Mouse (Mus musculus): ENCODE data around the gene Acp7.
"Not testable (repeated sequence)": the region's sequence is repeated elsewhere in the genome, so short reads cannot be mapped to it uniquely, and the experiment has no call there.

Acp7 gene

DNA sequence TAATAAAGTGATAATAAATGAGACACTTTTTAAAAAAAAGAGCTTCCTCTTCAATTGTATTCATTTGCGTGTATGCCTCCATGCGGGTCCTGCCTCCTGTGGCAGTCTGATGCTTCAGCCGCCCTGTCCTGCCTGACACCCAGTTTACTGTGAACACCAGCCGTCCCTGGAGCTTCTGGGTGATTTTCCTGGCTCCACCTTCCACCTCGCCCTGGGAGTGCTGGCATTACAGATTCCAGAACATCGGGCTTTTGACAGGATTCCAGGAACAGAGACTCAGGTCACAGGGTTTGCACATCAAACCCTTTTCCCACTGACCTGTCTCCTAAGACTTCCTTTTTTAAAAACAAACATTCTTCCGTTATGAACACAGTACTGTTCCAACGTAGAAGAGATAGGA lies 6.4 kb upstream of the Acp7 start:
- no peak for DNase-seq (ENCODE audit: low read depth, low spot score)
- Histone ChIP-seq H3K36me3 (ENCODE audit: control insufficient read depth, insufficient read depth, low read length, poor library complexity, severe bottlenecking) (no peaks in the 10 kb centered on the region; the same call in 1 of the 2 replicates), H3K27me3 (ENCODE audit: control insufficient read depth, insufficient read depth, low read length, poor library complexity, severe bottlenecking) (no peaks in the 10 kb centered on the region)

DNA sequence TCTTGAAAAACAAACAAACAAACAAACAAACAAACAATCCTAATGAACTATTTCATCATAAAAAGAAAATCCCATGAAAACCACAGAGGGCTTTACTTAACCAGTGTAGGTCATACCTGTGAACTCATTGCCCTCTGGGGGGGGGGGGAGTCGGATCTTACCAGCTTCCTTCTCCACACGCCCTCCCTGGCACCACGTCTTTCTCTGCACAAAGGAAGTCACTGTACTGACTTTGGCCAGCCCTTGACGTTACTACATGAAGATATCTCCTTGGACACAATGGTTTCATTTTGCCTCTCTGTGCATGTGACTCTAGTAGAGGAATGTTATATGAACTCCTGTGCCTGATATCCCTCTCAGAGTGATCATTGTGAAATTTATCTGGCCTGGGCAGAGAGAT lies 3.0 kb upstream of the Acp7 start:
- H3K36me3 ChIP-seq (ENCODE audit: control insufficient read depth, insufficient read depth, low read length, poor library complexity, severe bottlenecking), result no peaks in the 10 kb centered on the region
- no peaks in the 10 kb centered on the region for H3K27me3 ChIP-seq (ENCODE audit: control insufficient read depth, insufficient read depth, low read length, poor library complexity, severe bottlenecking)
- DNase-seq (ENCODE audit: low read depth, low spot score), result no peak

DNA sequence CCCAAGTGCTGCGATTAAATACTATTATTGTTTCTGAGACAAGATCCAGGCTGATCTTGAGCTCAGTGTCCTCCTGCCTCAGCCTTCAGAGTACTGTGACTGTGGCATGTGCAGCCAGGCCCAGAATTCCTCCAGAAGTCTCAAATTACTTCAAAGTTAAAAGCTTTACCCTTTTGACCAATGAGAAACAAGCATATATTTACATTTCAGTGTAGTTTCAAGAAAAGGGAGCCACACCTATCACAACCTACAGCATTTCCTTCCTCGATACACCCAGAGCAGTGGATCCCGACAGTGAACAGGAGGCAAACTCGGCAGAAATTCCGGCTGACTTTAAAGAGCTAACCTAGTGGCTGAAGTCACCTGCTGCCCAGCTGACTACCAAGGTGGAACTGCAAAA lies 6.3 kb downstream of the Acp7 start:
- Histone ChIP-seq H3K36me3 (ENCODE audit: control insufficient read depth, insufficient read depth, low read length, poor library complexity, severe bottlenecking) (no peaks in the 10 kb centered on the region), H3K27me3 (ENCODE audit: control insufficient read depth, insufficient read depth, low read length, poor library complexity, severe bottlenecking) (no peaks in the 10 kb centered on the region; the same call in 1 of the 2 replicates)
- no peak for DNase-seq (ENCODE audit: low read depth, low spot score)

DNA sequence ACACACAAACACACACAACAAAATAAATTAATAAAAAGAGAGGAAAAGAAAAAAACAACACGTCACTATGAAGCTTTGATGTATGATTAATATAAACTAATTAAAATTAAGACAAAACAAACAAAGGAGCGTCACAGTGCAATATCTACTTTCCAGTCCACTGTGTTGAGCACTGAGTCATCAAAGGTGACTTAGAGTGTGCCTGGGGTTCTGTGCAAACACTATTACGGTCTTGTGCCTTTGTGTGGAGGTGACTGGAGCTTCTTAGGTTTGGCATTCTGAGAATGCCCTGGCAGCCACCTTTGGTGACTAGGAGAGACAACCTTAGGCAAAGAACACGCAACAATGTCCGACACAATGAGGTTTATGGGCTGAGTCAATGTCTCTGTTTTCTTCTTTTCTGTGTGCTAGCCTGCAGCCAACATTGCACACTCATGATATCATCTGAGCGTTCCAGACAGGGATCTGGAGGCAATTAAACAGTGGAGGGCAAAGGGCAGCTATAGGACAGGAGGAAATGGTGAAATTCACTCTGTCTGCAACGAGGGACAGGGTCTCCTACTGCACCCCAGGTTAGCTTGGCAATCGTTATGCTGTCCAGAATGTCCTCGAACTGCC lies 11.9 kb downstream of the Acp7 start:
- DNase-seq (ENCODE audit: low read depth, low spot score), result no peak
- no peaks in the 10 kb centered on the region; the same call in 1 of the 2 replicates for H3K27me3 ChIP-seq (ENCODE audit: control insufficient read depth, insufficient read depth, low read length, poor library complexity, severe bottlenecking)
- no peaks in the 10 kb centered on the region for H3K36me3 ChIP-seq (ENCODE audit: control insufficient read depth, insufficient read depth, low read length, poor library complexity, severe bottlenecking)

DNA sequence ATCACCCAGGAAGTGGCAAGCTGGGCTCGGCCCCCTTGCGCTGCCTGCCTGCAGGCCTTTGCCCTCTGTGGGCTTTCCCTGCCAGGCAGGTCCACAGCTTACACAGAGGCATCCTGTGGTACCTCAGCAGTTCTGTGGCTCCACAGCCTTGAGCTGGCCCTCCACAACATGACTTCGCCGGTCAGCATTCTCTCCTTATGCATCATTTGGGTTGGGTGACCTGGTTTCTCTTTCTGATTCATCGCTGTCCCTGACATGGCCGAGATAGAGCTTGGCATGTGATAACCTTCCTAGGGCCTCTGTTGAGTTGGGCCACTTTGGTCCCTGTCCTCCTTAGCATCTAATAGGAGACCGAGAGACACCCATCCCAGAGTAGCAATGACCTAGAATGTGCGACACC lies 25.2 kb downstream of the Acp7 start:
- DNase-seq (ENCODE audit: low read depth, low spot score), result no peak
- Histone ChIP-seq H3K36me3 (ENCODE audit: control insufficient read depth, insufficient read depth, low read length, poor library complexity, severe bottlenecking) (no peaks in the 10 kb centered on the region), H3K27me3 (ENCODE audit: control insufficient read depth, insufficient read depth, low read length, poor library complexity, severe bottlenecking) (no peaks in the 10 kb centered on the region)

DNA sequence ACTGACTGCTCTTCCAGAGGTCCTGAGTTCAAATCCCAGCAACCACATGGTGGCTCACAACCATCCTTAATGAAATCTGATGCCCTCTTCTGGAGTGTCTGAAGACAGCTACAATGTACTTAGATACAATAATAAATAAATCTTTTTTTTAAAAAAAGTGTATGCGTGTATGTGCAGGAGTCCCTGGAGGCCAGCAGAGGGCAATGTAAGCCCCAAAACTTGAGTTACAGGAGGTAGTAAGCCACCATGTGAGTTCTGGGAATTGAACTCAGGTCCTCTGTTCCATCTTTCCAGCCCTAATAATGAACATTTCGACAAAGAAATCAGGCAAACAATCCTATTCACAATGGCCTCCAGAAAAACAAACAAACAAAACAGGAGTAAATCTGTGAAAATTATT lies 27.3 kb downstream of the Acp7 start:
- not testable (repeated sequence) for H3K27me3 ChIP-seq (ENCODE audit: control insufficient read depth, insufficient read depth, low read length, poor library complexity, severe bottlenecking); H3K36me3 ChIP-seq (ENCODE audit: control insufficient read depth, insufficient read depth, low read length, poor library complexity, severe bottlenecking)
- peak; percentile 30 for DNase-seq (ENCODE audit: low read depth, low spot score)

DNA sequence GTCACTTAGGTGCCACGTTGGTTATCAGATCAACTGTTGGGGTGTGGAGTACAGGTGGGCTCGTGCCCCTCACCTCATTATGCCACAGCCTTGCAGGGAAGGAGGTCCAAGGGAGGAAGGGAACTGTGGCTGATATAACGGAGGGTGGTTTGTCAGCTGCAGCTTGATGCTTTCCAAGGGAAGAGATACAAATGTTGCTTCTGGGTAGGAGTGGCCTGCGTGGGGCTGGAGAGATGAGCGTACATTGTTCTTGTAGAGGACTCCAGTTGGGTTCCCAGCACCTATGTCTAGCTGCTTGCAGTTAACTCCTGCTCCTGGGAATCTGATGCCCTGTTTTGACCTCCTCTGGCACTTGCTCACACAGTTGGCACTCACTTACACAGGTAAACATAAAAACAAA lies 28.0 kb downstream of the Acp7 start:
- Histone ChIP-seq H3K27me3 (ENCODE audit: control insufficient read depth, insufficient read depth, low read length, poor library complexity, severe bottlenecking) (no peaks in the 10 kb centered on the region), H3K36me3 (ENCODE audit: control insufficient read depth, insufficient read depth, low read length, poor library complexity, severe bottlenecking) (no peaks in the 10 kb centered on the region)
- no peak for DNase-seq (ENCODE audit: low read depth, low spot score)

DNA sequence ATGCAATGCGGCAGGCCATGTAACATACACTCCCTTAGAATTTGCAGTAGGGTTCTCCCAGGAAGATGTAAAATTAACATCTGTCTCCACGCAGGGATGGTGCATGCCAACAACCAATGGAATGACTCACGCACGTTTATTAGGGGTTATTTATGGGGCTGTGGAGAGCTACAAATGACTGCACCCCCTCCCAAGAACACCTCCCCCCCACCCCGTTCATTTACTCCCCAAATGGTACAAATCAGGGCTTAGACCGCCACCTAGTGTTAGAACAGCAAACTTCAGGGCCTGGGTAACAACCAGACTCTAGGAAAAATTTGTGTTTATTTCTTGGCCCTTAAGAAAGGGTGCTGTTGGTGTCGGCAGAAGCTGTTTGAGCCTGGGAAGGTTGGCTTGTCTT lies 29.5 kb downstream of the Acp7 start:
- Histone ChIP-seq H3K27me3 (ENCODE audit: control insufficient read depth, insufficient read depth, low read length, poor library complexity, severe bottlenecking) (no peaks in the 10 kb centered on the region), H3K36me3 (ENCODE audit: control insufficient read depth, insufficient read depth, low read length, poor library complexity, severe bottlenecking) (no peaks in the 10 kb centered on the region)
- DNase-seq (ENCODE audit: low read depth, low spot score), result peak; percentile 82

DNA sequence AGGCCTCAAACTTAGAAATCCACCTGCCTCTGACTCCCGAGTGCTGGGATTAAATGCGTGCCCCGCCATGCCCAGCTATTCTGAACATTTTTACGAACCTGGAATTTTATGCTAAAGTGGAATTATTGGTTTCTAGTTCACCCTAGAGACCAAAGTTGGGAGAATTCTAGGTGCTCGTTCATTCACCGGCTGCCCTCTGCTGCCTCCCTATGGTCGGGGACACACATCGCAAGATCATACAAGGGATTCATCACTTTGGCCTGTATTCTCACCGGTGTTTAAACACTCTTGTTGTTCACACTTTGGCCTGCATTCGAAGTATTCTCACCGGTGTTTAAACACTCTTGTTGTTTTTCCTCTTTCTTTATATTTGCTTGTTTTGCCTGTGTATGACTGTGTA lies 30.1 kb downstream of the Acp7 start:
- Histone ChIP-seq H3K36me3 (ENCODE audit: control insufficient read depth, insufficient read depth, low read length, poor library complexity, severe bottlenecking) (no peaks in the 10 kb centered on the region), H3K27me3 (ENCODE audit: control insufficient read depth, insufficient read depth, low read length, poor library complexity, severe bottlenecking) (no peaks in the 10 kb centered on the region)
- peak; percentile 82 for DNase-seq (ENCODE audit: low read depth, low spot score)

DNA sequence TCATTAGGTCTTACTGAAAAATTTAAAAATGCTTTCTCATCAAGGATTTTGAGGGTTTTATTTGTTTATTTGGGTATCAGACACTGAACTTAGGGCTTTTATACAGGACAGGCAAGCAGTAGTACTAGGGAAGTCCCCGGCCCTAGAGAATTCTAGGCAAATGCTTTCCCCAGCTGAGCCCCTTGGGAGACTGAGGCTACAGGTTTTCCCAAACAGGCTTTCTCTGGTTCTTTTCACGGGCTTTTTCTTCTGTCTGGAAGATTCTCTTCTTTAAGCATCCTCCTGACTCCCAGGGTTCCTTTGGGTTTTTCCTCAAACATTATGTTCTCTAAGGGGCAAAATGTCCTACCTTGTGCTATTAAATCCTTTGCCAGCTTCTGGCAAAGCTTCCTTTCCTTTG lies 32.2 kb downstream of the Acp7 start:
- no peak for DNase-seq (ENCODE audit: low read depth, low spot score)
- H3K36me3 ChIP-seq (ENCODE audit: control insufficient read depth, insufficient read depth, low read length, poor library complexity, severe bottlenecking), result no peaks in the 10 kb centered on the region
- no peaks in the 10 kb centered on the region for H3K27me3 ChIP-seq (ENCODE audit: control insufficient read depth, insufficient read depth, low read length, poor library complexity, severe bottlenecking)

DNA sequence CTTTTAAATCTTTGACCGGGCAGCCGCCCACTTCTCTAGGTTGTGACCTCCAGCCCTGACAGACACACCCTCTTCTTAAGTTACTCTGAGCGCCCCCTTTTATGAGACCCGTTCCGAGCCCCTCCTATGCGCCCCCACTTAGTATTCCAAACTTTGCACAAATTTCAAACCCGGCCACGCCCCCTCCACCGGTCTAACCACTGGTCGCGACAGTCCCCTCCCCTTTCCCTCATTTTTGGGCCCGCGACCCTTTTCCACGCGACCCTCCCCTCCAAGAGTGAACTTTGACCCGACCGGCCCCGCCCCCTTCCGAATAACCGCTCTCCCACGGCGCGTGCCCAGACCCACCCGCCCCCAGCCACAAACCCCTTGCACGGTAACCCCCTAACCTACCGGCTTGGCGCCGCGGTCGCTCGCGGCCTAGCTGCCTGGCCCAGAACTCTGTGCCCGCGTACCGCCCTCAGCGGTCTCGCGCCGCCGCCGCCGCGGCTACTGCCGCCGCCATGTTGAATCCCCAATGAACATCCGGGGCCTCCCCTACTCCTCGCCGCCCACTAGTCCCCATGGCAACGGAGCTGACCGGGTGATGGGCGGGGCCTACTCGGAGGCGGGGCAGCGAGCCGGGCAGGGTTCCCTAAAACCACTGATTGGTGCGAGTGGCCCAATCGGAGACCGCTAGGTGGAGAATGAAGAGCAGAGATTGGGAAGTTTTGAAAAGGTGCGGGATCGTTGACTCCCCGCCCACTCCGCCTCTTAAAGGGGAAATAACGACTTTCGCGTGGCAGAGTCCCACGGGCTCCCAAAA lies 33.3 kb downstream of the Acp7 start, which contains the start of the genes Samd4b and Pak4:
TSS of gene Samd4b (minus strand) at position 503 of the 805 bp plus-strand sequence.
TSS of gene Pak4 (minus strand) at position 544 of the 805 bp plus-strand sequence.
- DNase-seq (ENCODE audit: low read depth, low spot score), result peak; percentile 99
- H3K36me3 ChIP-seq (ENCODE audit: control insufficient read depth, insufficient read depth, low read length, poor library complexity, severe bottlenecking), result no peaks in the 10 kb centered on the region
- no peaks in the 10 kb centered on the region for H3K27me3 ChIP-seq (ENCODE audit: control insufficient read depth, insufficient read depth, low read length, poor library complexity, severe bottlenecking)

DNA sequence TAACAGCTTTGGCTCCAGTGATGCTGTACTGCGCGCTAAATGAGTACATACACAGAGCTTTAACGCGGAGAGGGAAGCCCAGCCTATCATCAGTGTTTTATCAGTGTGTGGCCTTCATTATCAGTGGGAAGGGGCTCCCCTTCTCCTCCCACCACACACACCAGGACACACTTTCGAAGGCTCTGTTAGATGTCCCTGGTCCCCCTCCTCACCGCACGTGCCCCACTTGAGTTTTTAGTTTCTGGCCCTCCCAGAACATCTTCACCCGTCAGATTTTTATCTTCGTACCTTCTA lies 33.9 kb downstream of the Acp7 start:
- DNase-seq (ENCODE audit: low read depth, low spot score), result no peak
- H3K27me3 ChIP-seq (ENCODE audit: control insufficient read depth, insufficient read depth, low read length, poor library complexity, severe bottlenecking), result no peaks in the 10 kb centered on the region

DNA sequence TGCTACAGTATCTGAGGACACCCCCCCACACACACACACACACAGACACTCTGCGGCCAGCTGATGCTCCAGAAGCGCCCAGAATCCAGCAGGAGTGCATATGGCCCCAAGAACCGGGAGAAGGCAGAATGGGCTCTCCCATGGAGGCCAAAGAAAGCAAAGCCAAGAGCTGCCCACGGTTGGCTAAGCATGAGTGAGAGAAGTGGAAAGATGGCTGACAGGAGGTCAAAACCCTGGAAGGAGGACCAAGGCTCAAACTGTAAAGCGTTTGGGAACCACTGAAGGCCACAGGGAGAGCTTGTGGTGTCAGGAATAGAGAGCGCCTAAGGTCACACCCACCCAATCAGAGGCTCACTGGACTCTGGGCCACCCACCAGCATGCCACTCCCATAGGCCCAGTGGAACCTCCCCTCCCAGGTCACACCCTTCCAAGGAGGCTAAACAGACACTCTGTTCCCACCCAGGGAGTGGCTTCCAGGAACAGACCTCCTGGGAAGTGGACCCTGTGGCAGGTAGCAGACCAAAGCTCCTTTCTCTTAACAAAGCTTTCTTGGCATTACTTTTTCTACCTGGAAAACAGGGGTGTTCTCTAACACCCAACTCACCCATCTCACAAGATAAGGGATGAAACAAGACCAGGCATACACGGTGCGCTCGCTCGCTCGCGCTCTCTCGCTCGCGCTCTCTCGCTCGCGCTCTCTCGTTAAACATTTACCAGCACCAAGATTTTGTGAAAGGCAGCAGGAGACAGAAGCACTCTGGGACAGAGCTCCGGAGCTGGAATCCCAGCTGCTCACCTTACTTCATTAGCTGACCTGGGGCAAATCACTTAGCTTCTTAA lies 34.5 kb downstream of the Acp7 start:
- no peak for DNase-seq (ENCODE audit: low read depth, low spot score)
- H3K27me3 ChIP-seq (ENCODE audit: control insufficient read depth, insufficient read depth, low read length, poor library complexity, severe bottlenecking), result no peaks in the 10 kb centered on the region
- H3K36me3 ChIP-seq (ENCODE audit: control insufficient read depth, insufficient read depth, low read length, poor library complexity, severe bottlenecking), result no peaks in the 10 kb centered on the region

More for the DNA sequence above, 33.9 kb downstream of the Acp7 start:
- no peaks in the 10 kb centered on the region for H3K36me3 ChIP-seq (ENCODE audit: control insufficient read depth, insufficient read depth, low read length, poor library complexity, severe bottlenecking)

DNA sequence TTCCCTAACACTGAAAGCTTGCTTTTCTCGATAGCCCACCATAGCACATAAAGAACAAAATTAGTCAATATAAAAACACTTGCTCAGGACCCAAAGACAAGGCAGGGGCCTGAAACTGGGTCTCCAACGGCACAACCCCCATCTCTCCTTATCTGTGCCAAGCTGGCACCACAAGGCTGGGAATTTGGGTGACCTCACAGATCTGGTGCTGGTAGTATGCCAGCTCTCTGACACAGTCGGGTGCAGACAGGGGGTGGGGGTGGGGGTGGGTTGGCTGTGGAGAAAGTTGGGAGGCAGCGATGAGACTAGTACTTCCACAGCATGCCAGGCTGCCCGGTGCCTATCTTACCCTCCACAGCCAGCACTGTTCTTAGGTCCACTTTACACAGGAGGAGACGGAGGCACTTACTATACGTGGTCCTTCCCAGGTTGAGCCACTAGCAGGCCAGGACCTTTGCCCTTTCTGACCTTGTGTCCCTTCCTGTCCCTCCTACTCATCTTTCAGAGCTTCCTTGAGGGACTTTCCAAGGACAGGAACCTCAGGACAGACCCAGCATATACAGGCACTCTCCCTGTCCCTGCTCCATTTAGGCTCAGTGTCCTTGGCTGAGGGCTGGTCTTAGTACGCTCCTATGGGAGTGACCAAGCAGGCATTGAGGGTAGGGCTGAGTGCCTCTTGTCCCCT lies 35.2 kb downstream of the Acp7 start:
- H3K27me3 ChIP-seq (ENCODE audit: control insufficient read depth, insufficient read depth, low read length, poor library complexity, severe bottlenecking), result no peaks in the 10 kb centered on the region
- DNase-seq (ENCODE audit: low read depth, low spot score), result no peak
- H3K36me3 ChIP-seq (ENCODE audit: control insufficient read depth, insufficient read depth, low read length, poor library complexity, severe bottlenecking), result no peaks in the 10 kb centered on the region

Measured in splenic B cell, adult 2 months (primary cell).